Mouse (Mus musculus) heart, adult 18-20 months (tissue): ENCODE data around the gene Aqp12. TPM values are rescaled to one million over a fixed set of nuclear protein-coding genes. Genes with fewer than 3 reads are reported as not detected.
"Not testable (repeated sequence)": the region's sequence is repeated elsewhere in the genome, so short reads cannot be mapped to it uniquely, and the experiment has no call there.

Experiments used
- DNase-seq, 2 experiments: peaks; one replicate each; pipeline ENCODE4 v3.0.0; 2021 to 2022; ENCODE audit warnings: mixed read lengths in 1 of 2
- long read RNA-seq, 2 experiments: library from polyadenylated mRNA; stranded (forward); transcript quantifications; one replicate each; pipeline ENCODE4 v2.0.0; 2021
- total RNA-seq, 2 experiments: library from RNA; stranded (reverse); gene quantifications; 2 replicates each; pipeline ENCODE4 v1.2.3; 2021

The Aqp12 gene
- total RNA-seq: not detected
- long read RNA-seq, experiment 1: 0 reads
- long read RNA-seq, experiment 2: 0 reads

DNA sequence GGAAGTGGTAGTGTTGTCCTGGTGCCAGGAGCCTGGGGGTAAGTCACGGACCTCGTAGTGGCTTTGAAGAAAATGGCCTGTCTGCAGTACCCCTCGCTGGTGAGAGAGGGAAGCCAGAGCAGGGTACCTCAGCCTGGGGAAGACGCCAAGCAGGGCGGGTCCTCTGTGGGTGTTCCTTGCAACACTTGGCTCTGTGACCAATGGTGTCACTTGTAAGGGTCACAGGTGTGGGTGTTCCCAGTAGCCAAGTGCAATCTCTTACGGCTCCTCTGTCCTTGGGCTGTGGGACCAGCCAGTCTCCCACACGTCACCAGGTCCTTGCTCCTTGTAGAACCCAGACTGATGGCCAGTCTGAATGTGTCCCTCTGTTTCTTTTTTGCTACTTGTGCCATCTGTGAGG lies at the start of gene Aqp12:
Aqp12 (plus strand) TSS at position 274 of the 400 bp plus-strand sequence.
- DNase-seq: no peak

DNA sequence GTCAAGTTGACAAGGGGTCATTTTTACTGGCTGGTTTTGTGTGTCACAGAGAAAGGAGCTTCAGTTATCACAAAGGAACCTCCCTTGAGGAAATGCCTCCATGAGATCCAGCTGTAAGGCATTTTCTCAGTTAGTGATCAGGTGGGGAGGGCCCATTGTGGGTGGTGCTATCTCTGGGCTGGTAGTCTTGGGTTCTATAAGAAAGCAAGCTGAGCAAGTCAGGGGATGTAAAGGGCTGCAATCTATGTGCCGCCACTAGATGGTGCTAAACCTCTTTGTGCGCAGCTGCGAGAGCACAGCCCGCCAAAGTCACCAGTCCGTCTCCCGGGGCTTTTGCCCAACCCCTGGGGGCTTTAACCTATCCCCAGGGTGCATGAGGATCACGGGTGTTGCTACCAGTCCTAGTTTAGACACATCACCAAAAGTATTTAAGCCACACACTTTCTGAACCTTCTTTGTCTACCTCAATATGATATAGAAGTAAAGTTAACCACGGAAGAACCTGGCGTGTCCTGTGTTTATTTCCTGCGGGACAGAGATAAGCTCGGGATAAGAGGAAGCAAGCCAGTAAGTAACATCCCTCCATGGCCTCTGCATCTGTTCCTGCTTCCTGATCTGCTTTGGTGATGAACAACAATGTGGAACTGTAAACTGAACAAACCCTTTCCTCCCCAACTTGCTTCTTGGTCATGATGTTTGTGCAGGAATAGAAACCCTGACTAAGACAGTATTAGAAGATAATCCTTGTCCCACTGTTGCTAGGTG lies 49.4 kb upstream of the Aqp12 start:
- DNase-seq: peak; percentile 65 to 86

DNA sequence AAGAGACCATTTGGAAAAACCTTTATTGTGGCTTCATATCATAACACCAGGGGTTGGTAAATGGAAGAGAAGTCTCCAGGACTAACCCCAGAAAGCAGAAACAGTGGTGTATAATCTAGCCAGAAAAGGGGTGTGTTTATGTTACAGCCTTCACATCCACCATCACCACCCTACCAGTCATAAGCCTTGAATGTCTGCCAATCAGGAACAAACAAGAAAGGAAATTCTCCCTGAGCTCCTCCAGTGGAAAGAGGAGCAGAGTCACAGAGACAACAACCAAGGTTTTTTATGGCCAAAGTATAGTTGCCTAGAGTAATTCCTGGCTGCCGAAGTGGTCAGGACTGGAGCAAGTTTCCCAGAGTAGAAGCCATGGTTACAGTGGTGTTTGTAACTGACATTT lies 47.1 kb upstream of the Aqp12 start:
- DNase-seq: no peak

DNA sequence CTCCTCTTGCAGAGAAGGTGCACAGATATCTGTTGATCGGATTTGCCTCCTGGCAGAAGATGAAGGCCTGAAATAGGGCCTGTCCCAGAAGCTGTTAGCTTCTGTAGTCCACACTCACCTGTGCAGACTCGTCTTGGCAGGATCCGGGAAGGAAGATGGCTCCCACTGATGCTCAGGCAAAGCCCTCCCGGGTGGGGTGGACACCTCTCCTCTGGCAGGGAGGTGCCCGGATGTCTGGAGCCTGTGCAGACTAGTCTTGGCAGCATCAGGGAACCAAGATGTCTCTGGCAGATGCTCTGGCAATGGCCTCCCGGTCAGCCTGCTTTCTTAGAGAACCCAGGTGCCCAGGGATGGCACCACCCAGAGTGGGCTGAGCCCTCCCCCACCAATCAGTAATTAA lies 35.3 kb upstream of the Aqp12 start:
- not testable (repeated sequence) for DNase-seq

DNA sequence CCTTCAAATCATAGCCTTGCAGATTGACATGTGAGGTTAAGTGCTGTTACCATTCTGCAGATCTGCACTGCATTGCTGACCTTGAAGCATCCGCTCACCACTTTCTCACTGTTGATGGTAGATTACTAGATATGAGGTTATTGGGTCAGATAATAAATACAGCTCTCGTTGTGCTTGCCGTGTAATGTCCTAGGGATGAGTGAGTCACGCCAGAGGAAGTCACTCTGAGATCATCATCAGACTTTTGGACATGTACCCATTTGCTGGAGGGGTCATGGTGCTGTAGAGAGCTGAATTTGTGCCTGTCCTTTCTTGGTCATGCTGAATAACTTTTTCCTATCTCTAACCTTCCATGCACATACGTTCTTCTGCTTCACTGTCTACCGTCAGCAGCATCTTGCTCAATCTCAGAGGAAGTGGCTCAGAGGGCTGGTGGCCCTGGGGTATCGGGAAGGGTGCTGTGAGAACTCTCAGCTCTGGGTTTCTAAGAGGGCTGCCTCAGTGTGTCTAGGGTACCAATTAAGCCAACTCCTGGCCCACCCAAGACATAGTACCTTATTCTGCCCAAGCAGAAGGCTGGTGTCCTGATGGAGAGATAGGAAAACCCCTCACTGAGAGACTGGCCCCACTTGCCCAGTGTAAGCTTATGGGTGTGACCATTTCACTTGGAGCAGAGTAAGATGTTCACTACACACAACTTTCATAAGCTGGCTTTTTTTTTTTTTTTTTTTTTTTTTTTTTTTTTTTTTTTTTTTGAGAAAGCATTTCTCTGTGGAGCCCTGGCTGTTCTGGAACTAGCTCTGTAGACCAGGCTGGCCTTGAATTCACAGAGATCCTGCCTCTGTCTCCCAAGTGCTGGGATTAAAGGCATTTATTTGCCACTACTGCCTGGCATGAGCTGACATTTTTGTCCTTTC lies 34.0 kb upstream of the Aqp12 start:
- peak in 1 of 2 experiments; percentile 36 for DNase-seq

DNA sequence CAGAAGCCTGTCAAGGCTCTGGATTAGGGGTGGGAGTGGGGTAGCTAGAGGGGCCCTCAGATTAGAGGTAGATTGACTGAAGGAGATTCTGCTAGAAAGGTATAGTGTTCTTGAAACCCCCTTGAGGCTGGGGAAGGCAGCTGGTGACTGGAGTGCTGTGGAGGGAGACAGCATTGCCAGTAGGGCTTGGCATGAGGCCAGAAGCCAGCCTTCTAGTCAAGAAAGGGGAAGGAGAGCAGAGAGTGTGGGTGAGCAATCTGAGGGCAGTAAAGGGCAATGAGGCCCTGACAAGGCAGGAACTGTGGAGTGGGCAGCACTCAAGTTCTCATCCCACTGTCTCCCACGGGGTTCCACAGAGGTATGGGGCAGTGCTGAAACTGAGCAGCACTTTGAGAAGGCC lies 33.3 kb upstream of the Aqp12 start:
- DNase-seq: peak; percentile 52 to 62

DNA sequence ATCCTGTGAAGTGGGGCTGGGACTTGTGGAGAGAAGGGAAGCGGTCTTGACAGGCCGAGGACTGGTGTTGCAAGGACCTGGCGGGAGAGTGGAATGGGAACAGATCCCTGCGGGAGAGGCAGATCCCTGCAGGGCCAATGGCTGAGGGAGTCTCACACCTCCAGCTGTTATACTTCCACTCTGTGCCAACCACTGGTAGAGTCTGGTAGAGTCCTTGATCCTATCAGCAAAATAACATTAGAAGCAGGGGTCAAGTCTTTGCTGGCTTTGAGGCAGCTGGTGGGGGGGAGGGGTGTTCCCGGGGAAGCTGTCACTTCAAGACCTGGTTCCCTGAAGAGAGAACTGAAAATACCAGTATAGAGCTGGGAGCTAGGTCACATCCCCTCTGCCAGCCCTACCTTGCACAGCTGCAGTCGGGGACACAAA lies 30.0 kb upstream of the Aqp12 start:
- peak; percentile 49 to 57 for DNase-seq

DNA sequence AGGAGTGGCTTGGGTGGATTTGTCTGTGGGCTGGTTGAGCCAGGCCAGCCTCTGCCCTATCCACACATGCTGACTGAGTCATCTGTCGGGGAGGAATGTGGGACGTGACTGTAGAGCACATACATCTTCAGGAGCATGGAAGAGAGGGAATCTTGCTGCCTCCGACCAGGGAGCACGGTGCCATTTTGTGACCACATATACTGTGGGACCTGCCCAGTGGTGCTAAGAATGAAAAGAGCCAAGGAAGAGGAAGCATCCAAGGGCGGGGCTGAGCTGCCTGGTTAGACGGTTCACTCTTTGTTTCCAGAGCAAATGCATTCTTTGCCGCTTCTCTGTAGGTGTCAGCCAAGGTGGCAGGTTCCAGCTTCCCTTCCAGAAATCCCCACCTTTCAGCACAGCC lies 27.5 kb upstream of the Aqp12 start:
- no peak for DNase-seq

DNA sequence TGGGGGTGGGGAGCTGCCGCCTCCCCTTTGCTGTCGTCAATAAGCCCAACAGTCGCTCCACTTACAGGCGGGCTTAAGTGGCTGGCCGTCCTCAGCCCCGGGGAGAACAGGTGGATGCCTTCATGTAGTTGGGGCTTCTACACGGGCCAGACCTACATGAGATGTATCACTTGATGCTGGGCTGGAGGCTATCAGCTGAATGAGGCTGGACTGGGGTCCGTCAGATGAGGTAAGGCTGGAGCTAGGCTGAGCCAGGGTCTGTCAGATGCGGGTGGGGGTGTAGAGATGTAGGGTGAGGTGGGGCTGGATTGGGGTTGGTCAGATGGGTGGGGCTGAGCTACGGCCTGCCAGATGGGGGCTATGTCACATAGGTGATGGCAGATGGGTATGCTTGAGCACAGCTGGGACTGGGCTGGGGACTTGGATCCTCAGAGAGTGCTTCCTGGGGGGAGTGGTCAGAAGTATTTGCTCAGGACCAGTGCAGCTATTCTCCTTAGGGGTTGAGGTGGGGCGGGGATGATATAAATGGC lies 27.0 kb upstream of the Aqp12 start:
- peak in 1 of 2 experiments; percentile 17 for DNase-seq

DNA sequence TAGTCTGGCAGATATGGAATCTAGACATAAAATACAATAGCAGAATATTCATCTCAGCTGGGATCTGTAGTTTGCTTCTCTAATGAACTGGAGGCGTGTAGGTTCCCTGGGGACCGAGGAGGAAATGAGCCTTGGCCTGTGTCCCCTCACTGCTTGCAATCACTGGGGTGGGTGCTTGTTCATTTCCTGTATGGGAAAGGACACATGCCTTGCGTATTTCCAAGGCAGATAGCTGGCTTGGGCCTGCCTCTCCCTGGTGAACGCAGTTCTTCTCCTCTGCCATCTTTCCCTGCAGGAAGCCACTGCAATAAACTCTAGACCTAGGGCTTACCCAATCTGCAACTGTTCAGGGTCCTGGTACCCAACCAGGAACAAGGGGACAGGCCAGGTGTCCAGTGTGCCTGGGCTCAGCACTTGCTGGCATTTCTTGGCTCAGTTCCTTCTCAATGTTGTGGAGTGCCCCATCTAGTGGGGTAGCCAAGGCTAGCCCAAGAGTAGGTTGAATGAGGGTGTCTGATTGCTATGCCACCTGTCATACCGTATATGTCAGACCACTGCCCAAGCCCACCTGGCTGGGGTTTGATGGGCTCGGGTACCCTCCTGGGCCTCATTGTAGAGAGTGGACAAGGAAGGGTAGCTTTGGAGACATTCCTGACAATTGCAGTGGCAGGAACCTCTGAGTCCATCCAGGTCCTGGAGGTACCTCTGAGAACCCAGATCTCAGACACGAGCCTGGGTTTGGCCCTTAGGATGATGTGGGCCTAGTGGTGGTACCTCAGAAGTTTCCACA lies 24.9 kb upstream of the Aqp12 start:
- peak; percentile 81 to 93 for DNase-seq

DNA sequence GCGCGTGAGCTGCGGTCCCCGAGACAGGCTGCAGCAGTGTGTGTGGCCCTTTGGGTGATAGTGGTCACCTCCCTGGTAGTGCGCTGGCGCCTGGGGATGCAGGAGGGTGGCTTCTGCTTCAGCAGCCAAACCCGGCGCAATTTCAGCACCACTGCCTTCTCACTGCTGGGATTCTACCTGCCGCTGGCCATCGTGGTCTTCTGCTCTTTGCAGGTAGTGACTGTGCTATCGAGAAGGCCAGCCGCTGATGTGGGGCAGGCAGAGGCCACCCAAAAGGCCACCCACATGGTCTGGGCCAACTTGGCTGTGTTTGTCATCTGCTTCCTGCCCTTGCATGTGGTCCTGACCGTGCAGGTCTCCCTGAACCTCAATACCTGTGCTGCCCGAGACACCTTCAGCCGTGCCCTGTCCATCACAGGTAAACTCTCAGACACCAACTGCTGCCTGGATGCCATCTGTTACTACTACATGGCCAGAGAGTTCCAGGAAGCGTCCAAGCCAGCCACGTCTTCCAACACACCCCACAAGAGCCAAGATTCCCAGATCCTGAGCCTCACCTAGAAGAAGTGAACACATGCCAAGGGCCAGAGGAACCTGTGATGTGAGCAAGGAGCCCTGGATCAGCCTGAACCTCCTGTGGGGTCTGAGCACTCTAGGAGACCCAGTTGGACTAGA lies 23.1 kb upstream of the Aqp12 start:
- no peak for DNase-seq

DNA sequence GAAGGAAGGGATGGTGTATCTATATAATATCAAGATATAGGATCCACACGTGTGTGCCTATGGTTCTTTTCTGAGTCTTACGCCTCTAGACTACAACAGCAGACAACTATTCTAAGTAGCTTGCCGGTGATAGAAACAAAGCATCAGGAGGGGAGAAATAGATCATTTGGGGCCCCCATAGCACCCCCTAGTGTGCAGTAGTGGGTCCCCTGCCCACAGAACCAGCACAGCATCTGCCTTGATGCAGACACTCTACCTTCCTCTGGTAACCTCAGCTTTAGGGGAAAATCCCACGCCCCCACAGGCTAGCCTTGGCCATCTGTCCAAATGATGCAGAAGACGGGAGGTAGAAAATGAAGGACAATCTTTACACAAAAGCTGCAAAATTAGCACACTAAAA lies 21.1 kb upstream of the Aqp12 start:
- DNase-seq: no peak

DNA sequence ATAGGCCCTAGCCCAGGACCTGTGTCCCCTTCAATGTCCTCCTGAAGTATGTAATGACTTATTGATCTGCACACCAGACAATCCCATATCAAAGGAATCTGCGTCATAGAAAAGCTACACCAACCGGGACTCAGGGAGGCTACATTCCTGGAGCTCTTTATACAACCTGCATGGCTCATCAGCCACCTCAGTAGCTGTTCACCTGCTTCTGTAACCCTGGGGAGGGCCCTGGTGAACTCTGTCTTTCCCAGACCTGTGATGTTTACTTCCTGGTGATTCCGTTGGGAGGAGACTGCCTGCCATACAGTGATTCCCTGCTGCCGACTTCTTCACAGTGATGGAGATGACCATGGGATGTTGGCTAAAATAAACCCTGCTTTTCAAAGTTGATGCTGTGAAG lies 17.2 kb upstream of the Aqp12 start:
- DNase-seq: no peak

DNA sequence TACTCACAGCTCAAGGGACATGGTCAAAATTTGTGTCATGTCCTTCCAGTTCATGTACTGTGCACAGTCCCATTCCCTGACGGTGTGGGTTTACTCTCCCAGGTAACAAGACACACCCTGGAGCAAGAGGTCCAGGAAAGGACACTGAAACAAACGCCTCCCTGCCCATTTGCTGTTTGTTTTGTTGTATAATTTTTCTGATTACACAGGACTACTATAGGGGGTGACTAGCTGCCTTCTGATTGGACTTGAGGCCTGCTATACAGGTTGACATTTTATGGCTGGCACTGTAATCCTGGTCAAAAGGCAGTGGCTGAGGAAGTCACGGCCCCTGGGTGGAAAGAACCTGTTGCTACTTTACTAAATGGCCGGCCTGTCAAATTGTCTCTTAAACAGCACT lies 16.2 kb upstream of the Aqp12 start:
- DNase-seq: no peak

DNA sequence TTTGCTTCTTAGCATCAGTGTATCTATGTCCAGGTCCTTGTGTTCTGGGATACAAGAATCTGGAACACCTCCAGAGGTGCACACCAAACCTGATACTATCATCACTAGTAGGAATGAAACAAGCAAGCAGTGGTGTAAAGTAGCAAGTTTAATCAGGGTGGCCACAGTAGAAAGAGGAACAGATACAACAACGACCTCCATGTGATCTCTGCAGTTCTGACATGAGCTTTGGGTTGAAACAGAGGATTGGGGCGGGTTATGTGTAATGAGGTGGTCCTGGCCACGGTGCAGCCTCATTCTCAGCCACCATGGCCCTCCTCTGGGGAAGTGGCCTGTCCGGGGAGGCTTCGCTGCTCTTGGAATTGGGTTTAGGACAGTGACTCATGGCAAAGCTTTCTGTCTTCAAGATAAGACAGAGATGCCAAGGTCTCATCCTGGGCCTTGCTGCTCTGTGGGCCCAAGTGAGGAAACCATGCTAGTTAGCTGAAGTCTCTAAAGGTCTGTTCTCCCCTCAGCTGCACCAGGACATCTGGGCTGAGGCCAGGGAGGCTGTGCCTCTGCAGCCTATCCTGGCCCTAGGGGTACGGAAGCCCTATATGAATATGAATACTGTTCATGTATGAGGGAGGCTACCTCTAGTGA lies 13.8 kb upstream of the Aqp12 start:
- DNase-seq: no peak

DNA sequence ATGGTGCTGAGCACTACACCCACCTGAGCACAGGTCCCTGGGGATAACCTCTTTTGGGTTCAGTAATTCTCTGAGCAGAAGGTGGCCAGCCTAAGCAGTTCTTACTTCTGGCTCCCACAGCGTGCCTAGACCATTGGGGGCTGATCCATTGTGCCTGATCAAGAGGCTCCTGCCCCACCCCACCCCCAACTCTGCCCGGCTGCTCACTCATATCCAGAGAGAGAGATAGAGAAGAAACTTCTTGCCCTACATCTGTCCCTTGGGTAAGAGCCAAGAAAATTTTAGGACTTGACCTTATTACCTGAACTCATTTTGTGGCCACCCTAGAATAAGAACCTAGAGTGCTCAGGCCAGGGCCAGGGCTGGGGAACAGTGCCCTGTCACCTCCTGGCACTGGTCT lies 13.3 kb upstream of the Aqp12 start:
- no peak for DNase-seq

DNA sequence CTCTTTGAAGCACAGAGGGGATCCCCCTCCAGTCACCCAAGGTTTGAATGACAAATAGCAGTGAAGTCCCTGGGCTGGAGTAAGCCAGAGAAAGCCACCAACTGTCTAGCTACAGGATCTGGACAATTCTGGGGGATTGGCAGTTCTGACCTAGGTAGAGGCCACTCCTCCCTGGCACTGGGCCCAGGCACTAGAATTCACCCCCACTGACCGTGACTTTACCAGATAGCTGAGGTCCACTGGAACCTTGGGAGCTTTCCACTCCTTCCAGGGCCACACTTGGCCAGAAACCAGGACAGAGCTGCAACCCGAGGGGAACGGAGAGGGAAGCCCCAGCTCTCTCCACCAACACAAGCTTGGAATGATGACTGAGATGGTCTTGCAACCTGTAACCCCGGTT lies 3.1 kb downstream of the Aqp12 start:
- peak; percentile 40 to 46 for DNase-seq

DNA sequence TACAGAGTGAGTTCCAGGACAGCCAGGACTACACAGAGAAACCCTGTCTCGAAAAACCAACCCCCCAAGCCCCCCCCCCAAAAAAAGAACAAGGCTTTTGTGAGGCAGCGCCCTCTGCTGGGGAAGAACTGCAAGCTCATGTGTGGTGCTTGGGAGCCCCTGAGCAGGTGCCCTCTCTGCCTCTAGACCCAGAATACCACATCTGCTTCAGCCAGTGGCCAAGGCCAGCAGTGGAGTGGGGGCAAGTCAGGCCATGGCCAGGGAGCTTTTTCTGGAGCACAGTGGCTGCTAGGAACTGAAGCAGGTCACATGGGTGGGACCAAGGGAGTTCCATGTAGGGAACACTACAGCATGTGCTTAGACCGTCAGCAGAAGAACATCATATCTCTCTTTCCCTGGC lies 4.6 kb downstream of the Aqp12 start:
- peak; percentile 24 to 53 for DNase-seq

DNA sequence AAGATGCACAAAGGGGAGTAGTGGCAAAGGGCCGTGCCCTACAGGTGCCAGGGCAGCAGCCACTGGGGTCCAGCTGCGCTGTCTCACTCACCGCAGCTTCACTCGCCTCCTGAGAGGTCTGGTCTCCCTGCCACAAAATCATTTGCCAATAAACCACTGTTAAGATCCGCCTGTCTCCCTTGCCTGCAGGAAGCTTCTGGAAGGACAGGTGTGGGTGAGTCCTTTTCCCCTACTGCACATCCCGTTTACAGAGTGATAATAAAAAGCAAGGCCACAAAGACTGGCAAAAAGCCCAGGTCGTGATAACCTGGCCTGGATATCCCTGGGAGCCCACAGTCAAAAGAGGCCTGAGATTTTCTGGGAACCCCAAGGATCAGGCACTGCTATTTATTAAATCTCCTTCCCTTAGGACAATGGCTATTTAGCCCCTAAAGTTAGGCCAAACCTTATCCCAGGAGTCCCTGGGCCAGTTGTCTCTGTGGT lies 6.0 kb downstream of the Aqp12 start:
- DNase-seq: peak in 1 of 2 experiments; percentile 39

DNA sequence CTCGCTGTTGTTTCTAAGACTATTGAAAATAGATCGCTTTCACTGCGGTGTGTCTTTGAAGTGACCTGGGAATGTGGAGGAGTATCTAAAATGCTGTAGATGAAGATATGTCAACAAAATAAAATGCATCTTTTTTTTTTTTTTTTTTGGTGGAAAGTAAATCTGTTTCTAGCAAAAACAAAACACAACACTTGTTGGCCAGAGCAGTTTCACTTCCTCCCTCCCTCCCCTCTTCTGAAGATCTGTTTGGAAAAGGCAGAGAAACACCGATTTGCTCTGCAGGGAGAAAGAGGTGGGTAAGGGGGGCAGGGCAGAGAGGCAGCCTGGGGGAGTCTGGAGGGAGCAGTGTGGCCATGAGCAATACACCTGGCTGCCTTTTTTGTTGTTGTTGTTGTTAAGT lies 7.2 kb downstream of the Aqp12 start:
- DNase-seq: no peak

DNA sequence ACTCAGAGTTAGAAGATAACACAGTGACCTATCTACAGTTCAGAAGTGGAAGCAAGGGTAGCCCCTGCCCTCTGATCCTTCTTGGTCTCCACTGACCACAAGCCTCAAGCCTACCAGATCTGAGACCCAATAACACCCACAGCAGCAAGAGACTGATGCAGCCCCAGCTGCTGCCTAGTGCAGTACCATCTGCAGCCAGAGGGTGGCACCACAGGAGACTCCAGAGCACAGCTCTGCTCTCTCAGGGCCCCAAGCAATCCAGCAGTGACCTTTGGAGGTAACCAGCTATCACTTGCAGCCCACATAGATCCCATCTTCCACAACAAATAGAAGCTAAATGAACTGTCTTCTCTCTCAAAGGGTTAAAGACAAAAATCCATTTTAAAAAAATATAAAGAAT lies 8.3 kb downstream of the Aqp12 start:
- DNase-seq: peak; percentile 66 to 84
